In genomic region chr4:153001761-153002160, GRCm38 (mm10) we compare ENCODE assay signal across 34 mouse cellular contexts.
"Had no signal": no experiment of that assay in that cellular context is flagged by ENCODE, and none has a peak within 500 bp of the region (broad histone marks: within the 10 kb centered on the region; RNA-seq: fewer than 3 reads in every experiment).

No protein-coding gene starts in this region.

- H3K36me3 ChIP-seq: heart, embryonic 10.5 days; heart, embryonic 12.5 days; heart, embryonic 13.5 days; heart, embryonic 15.5 days; hindbrain, embryonic 10.5 days; hindbrain, embryonic 12.5 days; hindbrain, embryonic 13.5 days; hindbrain, embryonic 15.5 days; intestine, embryonic 15.5 days; kidney, embryonic 15.5 days had no signal

- H3K27ac ChIP-seq: heart, embryonic 10.5 days; heart, embryonic 13.5 days; heart, embryonic 15.5 days; hindbrain, embryonic 10.5 days; hindbrain, embryonic 12.5 days; hindbrain, embryonic 13.5 days; hindbrain, embryonic 14.5 days; hindbrain, embryonic 15.5 days; hindbrain, postnatal 0 days; intestine, embryonic 15.5 days; kidney, postnatal 0 days; layer of hippocampus, adult 2 months had no signal

- H3K4me2 ChIP-seq: heart, embryonic 11.5 days; heart, embryonic 12.5 days; heart, embryonic 13.5 days; heart, embryonic 15.5 days; hindbrain, embryonic 12.5 days; hindbrain, embryonic 13.5 days; hindbrain, embryonic 14.5 days; hindbrain, embryonic 15.5 days; intestine, embryonic 15.5 days; kidney, embryonic 15.5 days had no signal

- H3K27me3 ChIP-seq: heart, embryonic 12.5 days; heart, embryonic 13.5 days; heart, embryonic 15.5 days; hindbrain, embryonic 12.5 days; hindbrain, embryonic 15.5 days; intestine, embryonic 15.5 days; kidney, embryonic 15.5 days had no signal

- H3K4me3 ChIP-seq: heart, embryonic 10.5 days; heart, embryonic 12.5 days; heart, embryonic 13.5 days; heart, embryonic 15.5 days; hindbrain, embryonic 10.5 days; hindbrain, embryonic 12.5 days; hindbrain, embryonic 13.5 days; hindbrain, embryonic 15.5 days; intestine, embryonic 15.5 days; kidney, embryonic 15.5 days; layer of hippocampus, adult 2 months had no signal

- ATAC-seq: hindbrain, embryonic 16.5 days; hindbrain, postnatal 0 days; inflammation-experienced regulatory T-cells, adult 6 months; intestine, embryonic 15.5 days; intestine, embryonic 16.5 days; intestine, postnatal 0 days had no signal

- H3K9me3 ChIP-seq: heart, embryonic 10.5 days; hindbrain, embryonic 12.5 days; hindbrain, embryonic 13.5 days; hindbrain, embryonic 15.5 days; intestine, embryonic 15.5 days had no signal

- H3K9ac ChIP-seq: heart, embryonic 12.5 days; heart, embryonic 13.5 days; heart, embryonic 15.5 days; hindbrain, embryonic 12.5 days; hindbrain, embryonic 13.5 days; hindbrain, embryonic 14.5 days; hindbrain, embryonic 15.5 days; intestine, embryonic 15.5 days; kidney, embryonic 15.5 days had no signal

- DNase-seq: heart, postnatal 10 days; heart, postnatal 14 days; heart, postnatal 36 days; heart, postnatal 4 days; kidney, adult 11 months; kidney, adult 18-20 months; kidney, adult 2 months; kidney, adult 8-10 months; kidney, adult 9 months; kidney, postnatal 10 days; kidney, postnatal 14 days; kidney, postnatal 25 days; kidney, postnatal 36 days; kidney, postnatal 4 days; layer of hippocampus, postnatal 36 days had no signal

- H3K4me1 ChIP-seq: heart, embryonic 12.5 days; heart, embryonic 13.5 days; heart, embryonic 15.5 days; intestine, embryonic 15.5 days had no signal
